Mouse (Mus musculus) left cerebral cortex, postnatal 25 days (tissue): ENCODE data around the gene Hikeshi. TPM values are rescaled to one million over a fixed set of nuclear protein-coding genes. Genes with fewer than 3 reads are reported as not detected.
A peak's percentile ranks its signal among the peaks of the same experiment; 100 is the strongest.

Experiments
- DNase-seq, 2 experiments: peaks; one replicate each; pipeline ENCODE4 v3.0.0; 2022; ENCODE audit warnings: low spot score in 2 of 2, mixed read lengths in 1 of 2
- intact Hi-C: fragments of 180-260 bp; cut with DNase I; formaldehyde crosslinking; loops from one replicate; pipeline ENCODE4 v1.15.1; 2025
- total RNA-seq, 2 experiments: library from RNA; stranded (reverse); gene quantifications; 2 replicates each; pipeline ENCODE4 v1.2.3; 2021

Gene Hikeshi
- total RNA-seq: 10 to 100 TPM; 92.6 to 97.3 TPM

- DNase-seq: peak; percentile 94 to 98
- intact Hi-C loops: no loop called here
Measured at GRCm38 (mm10) chr7:89940571-89941463, at the start of gene Hikeshi. TSS of gene Hikeshi (minus strand) at chr7:89941204.

GRCm38 (mm10) chr7:89984421-89984820 lies 43.4 kb upstream of the Hikeshi start:
- no peak for DNase-seq
- intact Hi-C loops: no loop called here

GRCm38 (mm10) chr7:89983441-89983840 lies 42.4 kb upstream of the Hikeshi start:
- no peak for DNase-seq
- intact Hi-C loops: no loop called here

DNA sequence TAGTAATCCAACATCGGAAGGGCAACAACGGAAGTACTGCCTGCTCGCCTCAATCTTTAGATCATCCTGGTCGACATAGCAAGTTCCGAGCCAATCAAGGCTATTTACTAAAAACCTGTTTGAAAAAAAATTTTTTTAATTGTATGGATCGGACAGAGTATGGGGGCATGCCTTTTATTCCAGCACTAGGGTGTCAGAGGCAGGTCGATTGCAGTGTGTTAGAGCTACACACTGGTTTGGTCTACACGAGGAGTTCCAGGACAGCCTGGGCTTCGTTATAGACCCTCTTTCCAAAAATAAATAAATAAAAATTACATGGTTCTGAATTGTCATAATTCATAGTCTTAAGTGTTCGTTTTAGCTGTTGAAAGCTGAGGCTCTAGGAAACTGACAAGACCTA lies 40.6 kb upstream of the Hikeshi start:
- intact Hi-C loops: no loop called here

DNA sequence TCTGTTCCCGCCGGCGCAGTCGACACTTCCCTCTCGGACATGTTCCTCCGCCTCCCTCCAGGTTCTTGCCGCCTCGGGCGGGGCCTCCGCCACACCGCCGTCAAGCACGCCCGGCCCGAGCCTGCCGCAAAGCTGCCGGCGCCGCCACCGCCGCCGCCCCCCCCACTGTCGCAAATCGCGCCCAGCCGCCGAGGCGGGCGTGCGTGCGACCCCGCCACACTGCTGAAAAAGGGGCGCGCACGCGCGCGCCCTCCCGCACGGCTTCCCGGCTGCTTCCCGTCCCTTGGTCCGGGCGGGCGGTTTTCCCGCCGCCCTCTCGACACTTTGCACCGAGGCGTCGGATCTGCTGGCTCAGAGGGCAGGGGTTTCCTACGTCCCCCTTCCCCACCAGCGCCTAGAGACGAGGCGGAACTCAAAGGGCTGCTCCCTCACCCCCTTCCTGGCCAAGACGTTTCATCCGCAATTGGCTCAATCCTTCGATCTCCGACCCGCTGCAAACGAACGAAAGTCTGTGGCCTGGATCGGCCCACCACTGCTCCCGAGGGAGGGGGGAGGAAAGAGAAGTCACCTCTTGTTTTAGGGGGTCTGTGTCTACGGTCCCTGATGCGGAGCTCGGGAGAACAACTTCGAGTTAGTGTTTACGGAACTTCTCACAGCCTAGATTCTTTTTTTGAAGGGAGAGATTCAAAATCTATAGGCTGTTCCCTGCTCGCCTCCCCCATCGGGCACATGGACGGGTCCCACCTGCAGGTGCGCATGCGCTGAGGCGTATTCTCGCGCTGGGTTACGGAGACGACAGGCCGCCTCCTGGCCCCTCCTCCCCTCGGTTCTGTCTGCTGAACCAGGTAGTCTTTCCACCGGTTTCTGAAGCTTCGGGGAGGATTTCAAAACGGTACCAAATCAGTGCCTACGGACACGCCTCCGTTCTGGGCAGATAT lies 39.8 kb upstream of the Hikeshi start, which contains the start of gene Eed:
Gene Eed (minus strand): TSS at position 499 of the 938 bp plus-strand sequence.
- intact Hi-C loops: no loop called here
- DNase-seq: peak; percentile 93 to 95

More for the DNA sequence above, 40.6 kb upstream of the Hikeshi start:
- DNase-seq: no peak

DNA sequence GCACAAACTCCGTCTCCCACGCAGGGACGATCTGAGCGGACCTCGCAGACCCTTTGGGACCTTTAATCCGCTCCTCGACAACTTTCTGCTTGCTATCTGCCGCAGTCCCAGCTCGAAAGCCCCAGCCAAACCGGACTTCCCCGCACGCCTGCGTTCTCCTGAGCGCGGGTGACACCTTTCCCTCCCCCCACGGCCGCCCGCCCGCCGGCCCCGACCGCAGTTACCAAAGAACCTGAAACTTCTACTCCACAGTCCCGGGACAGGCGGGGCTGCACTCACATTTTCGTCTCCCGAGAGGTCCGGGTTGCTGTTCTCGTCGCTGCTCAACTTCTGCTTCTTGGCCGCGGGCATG lies 39.1 kb upstream of the Hikeshi start:
- DNase-seq: no peak
- intact Hi-C loops: no loop called here

DNA sequence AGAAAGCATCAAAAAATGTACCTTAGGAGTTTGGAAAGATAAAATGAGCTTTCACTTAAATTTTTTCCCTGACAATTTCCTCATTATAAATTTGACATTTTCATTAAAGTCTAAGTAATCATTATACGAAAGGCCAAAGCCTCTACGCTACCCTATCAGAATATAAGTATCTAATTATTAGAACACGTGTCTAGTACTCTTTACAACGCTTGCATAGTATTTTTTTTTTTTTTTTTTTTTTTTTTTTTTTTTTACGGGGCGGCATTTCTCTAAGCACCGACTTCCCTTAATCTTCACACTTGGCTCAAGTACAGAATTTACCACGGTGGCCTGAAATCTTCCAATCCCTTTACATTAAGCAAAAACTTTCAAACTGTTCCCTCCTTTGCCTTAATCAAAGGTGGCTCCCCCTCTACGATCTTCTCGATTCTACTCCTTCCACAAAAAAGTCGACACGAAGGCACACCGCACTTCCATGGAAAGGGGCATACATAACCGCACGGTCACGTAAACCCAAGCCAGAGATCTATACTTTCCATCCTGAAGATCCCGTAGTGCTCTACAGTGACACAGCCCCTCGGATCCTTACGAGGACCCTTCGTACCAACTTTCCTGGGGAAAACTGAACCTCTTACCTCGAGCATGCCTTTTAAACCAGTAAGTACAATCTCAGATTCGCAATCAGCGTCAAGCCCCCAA lies 38.6 kb upstream of the Hikeshi start:
- peak in 1 of 2 experiments; percentile 3 for DNase-seq
- intact Hi-C loops: no loop called here

DNA sequence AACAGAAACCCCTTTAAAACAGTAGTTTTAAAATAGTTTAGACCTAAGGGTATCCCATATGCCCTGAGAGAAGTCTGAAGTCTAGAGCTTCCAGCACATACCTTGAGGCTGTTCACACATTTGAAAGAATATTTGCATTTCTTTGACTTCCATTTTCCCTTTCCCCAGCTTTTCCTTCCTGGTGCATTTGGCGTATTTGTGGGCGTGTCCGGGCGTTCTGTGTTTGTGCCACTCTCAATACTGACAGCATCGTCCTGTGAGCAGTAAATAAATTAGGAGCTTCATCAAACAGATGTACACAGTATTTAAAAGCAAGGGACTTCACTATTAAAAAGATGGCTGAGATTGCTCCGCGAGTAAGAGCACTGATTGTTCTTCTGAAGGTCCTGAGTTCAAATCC lies 35.8 kb upstream of the Hikeshi start:
- intact Hi-C loops: no loop called here
- DNase-seq: no peak

- intact Hi-C loops: no loop called here
- no peak for DNase-seq
Measured at GRCm38 (mm10) chr7:89975571-89975970, 34.6 kb upstream of the Hikeshi start.

DNA sequence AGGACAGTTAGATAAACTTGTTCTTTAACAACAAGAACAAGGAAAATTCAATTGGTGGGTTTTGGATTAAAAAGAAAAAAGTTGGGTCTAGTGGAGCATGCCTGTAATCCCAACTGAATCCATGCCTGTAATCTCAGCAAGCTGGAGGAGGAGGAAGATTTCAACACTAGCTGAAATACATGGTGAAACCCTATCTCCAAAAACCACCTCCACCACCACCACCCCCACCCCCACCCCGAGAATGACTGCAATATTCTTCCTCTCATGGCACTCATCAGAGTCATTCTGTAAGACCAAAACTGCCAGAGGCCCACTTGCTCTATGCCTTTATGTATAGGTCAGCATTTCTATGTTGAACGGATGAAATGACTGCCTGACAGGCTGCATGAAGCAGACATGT lies 26.2 kb upstream of the Hikeshi start:
- intact Hi-C loops: no loop called here
- DNase-seq: no peak

- no peak for DNase-seq
- intact Hi-C loops: no loop called here
Measured at GRCm38 (mm10) chr7:89966771-89967170, 25.8 kb upstream of the Hikeshi start.

DNA sequence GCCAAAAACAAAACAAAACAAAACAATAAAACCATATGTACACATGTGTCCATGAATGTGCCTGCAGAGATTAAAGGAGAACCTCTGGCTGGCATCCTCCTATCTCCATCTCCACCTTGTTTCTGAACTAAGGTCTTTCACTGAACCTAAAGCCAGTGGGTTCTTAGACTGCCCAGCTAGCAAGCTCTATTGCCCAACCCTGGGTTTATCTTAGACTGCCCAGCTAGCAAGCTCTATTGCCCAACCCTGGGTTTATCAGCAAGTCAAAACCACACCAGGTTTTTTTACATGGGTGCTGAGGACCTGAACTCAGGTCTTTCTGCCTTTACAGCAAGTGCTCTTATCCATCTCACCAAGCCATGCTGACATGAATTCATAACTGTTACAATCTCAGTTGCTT lies 22.1 kb upstream of the Hikeshi start:
- intact Hi-C loops: no loop called here
- no peak for DNase-seq

DNA sequence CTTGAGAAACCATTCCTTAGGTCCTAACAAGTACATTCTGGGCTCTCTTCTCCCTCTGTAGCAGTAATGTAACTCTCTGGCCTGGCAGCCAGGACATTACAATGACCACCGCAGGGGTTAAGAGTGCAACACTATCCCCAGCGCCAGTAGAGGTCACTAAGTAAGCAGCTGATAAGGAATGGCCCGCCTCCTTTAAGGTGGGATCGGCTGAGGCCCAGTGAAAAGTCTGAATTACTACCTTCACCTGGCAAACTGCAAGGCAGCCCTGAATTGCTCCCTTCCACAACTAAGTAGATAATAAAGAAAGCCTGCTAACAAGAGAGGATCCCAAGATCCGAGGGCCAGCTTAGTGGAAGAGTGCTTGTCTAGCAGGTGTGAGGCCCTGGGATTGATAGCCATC lies 16.3 kb upstream of the Hikeshi start:
- intact Hi-C loops: no loop called here
- DNase-seq: no peak

DNA sequence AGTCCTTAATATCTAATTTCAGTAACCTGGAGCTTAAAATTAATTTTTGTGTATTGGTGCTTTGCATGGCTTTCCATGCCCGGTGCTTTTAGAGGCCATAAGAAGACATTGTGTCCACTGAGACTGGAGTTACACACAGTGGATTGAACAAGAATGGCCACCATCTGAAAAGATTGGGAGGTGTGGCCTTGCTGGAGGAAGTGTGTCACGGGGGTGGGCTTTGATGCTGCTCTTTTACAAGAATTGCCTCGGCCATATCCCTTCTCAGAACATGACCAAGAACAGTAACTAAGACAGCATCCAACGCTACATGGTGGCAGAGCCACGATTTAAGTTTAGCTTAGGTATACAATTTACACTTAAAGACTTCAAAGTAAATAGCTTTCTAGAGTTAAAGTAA lies 13.3 kb upstream of the Hikeshi start:
- intact Hi-C loops: no loop called here
- no peak for DNase-seq

DNA sequence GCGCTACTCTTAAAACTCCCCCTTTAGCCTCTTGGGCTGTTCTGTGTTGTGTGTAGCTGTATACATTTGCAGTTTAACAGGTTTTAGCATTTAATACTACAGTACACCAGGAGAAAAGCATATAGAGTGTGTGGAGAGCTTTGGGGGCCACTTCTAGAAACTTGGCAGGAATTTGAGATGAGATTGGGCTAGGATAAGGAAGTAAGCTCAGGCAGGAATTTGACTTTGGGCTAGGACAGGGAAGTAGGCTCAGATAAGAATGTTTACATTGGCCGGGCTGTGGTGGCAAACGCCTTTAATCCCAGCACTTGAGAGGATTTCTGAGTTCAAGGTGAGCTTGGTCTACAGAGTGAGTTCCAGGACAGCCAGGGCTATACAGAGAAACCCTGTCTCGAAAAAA lies 8.4 kb upstream of the Hikeshi start:
- intact Hi-C loops: no loop called here
- no peak for DNase-seq

- intact Hi-C loops: no loop called here
- no peak for DNase-seq
Measured at GRCm38 (mm10) chr7:89948026-89948425, 7.0 kb upstream of the Hikeshi start.

DNA sequence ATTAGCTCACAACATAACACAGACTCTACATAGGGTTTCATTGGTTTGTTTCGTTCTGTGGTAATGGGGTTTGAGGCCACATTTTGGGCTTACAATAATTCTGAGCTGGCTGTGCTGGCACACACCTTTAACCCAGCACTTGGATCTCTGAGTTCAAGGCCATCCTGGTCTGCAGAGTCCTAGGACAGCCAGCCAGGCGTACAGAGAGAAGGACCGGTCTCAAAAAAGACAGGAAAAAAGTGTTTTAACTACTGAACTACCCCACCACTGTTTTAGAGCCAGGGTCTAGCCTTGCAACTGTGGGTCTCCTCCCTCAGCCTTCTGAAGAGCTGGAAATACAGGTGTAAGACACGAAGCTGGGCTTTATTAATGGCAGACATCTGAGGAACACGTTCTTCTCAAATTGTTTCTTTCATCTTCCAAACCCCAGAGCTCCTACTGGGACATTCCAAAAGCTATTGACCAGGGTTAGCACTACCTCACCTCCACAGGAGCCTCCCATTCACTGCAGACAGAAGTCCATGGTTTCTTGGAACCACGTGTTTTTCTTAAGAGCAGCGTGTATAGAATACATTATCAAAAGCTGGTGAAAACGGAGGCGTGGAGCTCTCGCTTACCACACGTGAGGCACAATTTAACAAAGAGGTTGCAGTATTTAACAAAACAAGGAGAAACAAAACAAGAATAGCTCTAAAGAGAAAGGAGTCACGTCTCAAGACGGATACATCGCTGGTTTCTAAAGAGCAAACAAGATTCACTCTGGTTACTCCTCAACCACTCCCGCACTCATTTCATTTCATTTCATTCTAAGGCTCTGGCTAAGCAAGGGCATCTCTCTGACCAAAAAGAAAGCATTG lies 1.3 kb downstream of the Hikeshi start:
- intact Hi-C loops: no loop called here

DNA sequence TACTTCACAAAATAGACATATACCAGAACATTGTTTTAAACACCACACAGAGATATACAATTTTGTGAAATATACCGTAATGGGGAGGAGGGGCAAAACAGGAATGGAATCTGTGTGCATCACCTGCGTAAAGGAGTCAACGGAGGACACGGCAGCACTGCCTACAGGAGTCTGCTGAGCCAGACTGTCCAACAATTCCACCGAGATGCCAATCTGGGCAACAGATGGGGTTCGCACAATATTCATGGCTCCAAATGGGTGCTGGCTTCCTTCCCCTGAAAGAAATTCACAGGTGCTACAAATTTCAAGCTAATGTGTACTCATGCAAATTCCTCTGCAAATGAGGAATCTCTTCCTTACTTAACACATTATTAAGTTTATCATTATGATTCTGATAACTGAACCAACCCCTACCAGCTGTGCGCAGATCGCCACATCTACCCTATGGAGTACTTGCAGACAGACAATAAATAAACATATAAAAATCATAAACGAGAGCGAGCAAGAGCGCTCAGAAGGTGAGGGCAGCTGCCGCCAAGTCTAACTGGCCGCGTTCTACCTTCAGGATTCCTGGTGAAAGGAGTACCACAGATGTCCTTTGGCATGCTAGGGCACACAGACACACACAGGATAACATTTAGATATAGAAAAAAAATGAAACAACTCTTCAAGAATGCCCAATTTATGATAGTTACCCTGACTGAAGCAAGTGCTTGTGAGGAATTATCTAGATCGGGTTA lies 17.4 kb downstream of the Hikeshi start:
- DNase-seq: peak; percentile 49 to 89
- intact Hi-C loops: no loop called here

More for the DNA sequence above, 1.3 kb downstream of the Hikeshi start:
- no peak for DNase-seq
